Comparison of ENCODE assay signal across 9 mouse cellular contexts in the genomic region with DNA sequence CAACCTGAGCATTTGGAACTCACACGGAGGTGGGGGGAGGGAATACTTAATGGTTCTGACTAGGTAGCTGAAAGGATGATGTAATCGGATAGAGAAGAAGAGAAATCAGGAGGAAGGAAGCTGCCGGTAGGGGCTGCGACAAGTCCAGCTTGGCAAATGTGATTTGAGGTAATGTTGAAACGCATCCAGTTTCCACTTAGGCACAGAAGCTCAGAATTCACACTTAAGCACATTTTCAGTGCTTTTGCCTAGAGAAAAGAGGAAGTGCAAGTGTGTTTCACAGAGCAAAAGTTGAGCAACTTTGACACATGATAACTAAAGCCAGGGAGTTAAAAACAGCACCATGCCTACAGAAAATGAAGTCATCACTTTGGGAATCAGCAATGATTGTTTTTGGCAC. TPM values are rescaled to one million over a fixed set of nuclear protein-coding genes. Genes with fewer than 3 reads are reported as not detected.
A peak's percentile ranks its signal among the peaks of the same experiment; 100 is the strongest.
DNase-seq lines count a peak whose midpoint lies in the region; ATAC-seq and TF ChIP-seq lines count a peak whose summit lies in the region.
"Had no signal": no experiment of that assay in that cellular context is flagged by ENCODE, and none has a peak within 500 bp of the region (broad histone marks: within the 10 kb centered on the region; RNA-seq: fewer than 3 reads in every experiment).

No protein-coding gene starts in this region.

- H3K36me3 ChIP-seq in erythroblast, embryonic 14.5 days (ENCODE audit: control insufficient read depth): peaks cover 100% of the 10 kb centered on the region

- peaks cover 97% of the 10 kb centered on the region for H3K4me1 ChIP-seq in erythroblast, embryonic 14.5 days (ENCODE audit: control insufficient read depth)
- H3K4me1 ChIP-seq in bone marrow macrophage, adult 2 months (ENCODE audit: control insufficient read depth, insufficient read depth, low read length): peaks cover 77% of the 10 kb centered on the region

- peak; percentile 44 for DNase-seq in layer of hippocampus, adult 9-10 months (ENCODE audit: low spot score)
- no peak for DNase-seq in layer of hippocampus, postnatal 25 days (ENCODE audit: extremely low spot score in 1 of 2, low spot score in 1 of 2)
- DNase-seq in lung, postnatal 4 days: peak; percentile 41
- no peak for DNase-seq in thymus, postnatal 10 days (ENCODE audit: low spot score in 2 of 2)
- DNase-seq in adrenal gland, postnatal 4 days (ENCODE audit: low spot score in 2 of 2): no peak

- TF ChIP-seq CTCF in bone marrow macrophage, adult 2 months (IDR thresholded peaks at IDR 0.05; ENCODE audit: low read depth, low read length): no peak

- no peak for ATAC-seq in erythroblast, adult 5-6 weeks (replicated peaks; ENCODE audit: low FRiP score, poor library complexity, severe bottlenecking)

- no peak for TF ChIP-seq POLR2A in bone marrow macrophage, adult 2 months (IDR thresholded peaks at IDR 0.05; ENCODE audit: borderline replicate concordance, low read depth, low read length)

- no peaks in the 10 kb centered on the region for H3K9me3 ChIP-seq in erythroblast, embryonic 14.5 days (ENCODE audit: control insufficient read depth, low read length)

- H3K27me3 ChIP-seq in erythroblast, embryonic 14.5 days (ENCODE audit: control insufficient read depth): no peaks in the 10 kb centered on the region

- H3K4me3 ChIP-seq in erythroblast, embryonic 14.5 days (replicated peaks): peak overlapping the region; percentile 7
- peak overlapping the region; percentile 0; the same call in 1 of the 2 replicates for H3K4me3 ChIP-seq in bone marrow macrophage, adult 2 months (ENCODE audit: insufficient read depth, low read length)

- H3K27ac ChIP-seq in bone marrow macrophage, adult 2 months (ENCODE audit: insufficient read depth, low read depth, low read length): peak overlapping the region; percentile 98

RNA-seq across cellular contexts. Expression of a gene that starts 8.4 kb away (rescaled TPM):
- polyA plus RNA-seq in erythroblast, embryonic 14.5 days (2012): 7.1 and 8.0 TPM in 2 replicates
- 31.8 and 64.2 TPM in 2 replicates for total RNA-seq in erythroblast, adult 5-6 weeks (2015; ENCODE audit: low replicate concordance)
- total RNA-seq in erythroblast, adult 5-6 weeks (2017; ENCODE audit: low replicate concordance): 85.6 and 115 TPM in 2 replicates
- total RNA-seq in layer of hippocampus, postnatal 25 days (2021): 10 to 100 TPM; 39.5 to 53.9 TPM
- polyA plus RNA-seq in bone marrow macrophage, adult 2 months (2012; ENCODE audit: insufficient read depth, insufficient read length, missing spikeins): 138 and 149 TPM in 2 replicates
- 10 to 100 TPM; 52.7 to 59.0 TPM for total RNA-seq in adrenal gland, postnatal 4 days (2021)

RNA-seq across cellular contexts. Expression of a gene that starts 19.5 kb away (rescaled TPM):
- 0.55 and 1.0 TPM in 2 replicates for polyA plus RNA-seq in erythroblast, embryonic 14.5 days (2012)
- total RNA-seq in erythroblast, adult 5-6 weeks (2015; ENCODE audit: low replicate concordance): 2.5 and 3.8 TPM in 2 replicates
- 4.6 and 4.7 TPM in 2 replicates for total RNA-seq in erythroblast, adult 5-6 weeks (2017; ENCODE audit: low replicate concordance)
- total RNA-seq in layer of hippocampus, postnatal 25 days (2021): 1 to 10 TPM; 5.1 to 5.3 TPM
- 25.3 and 27.5 TPM in 2 replicates for polyA plus RNA-seq in bone marrow macrophage, adult 2 months (2012; ENCODE audit: insufficient read depth, insufficient read length, missing spikeins)
- 10 to 100 TPM; 17.5 to 20.4 TPM for total RNA-seq in adrenal gland, postnatal 4 days (2021)

RNA-seq across cellular contexts. Expression of a gene that starts 36.8 kb away (rescaled TPM):
- polyA plus RNA-seq in erythroblast, embryonic 14.5 days (2012): 0.02 TPM in 1 of 2 replicates, not detected in the other
- not detected in 2 replicates for total RNA-seq in erythroblast, adult 5-6 weeks (2015; ENCODE audit: low replicate concordance)
- total RNA-seq in erythroblast, adult 5-6 weeks (2017; ENCODE audit: low replicate concordance): not detected in 2 replicates
- under 1 TPM in 1 of 2 experiments, not detected in 1; 0.22 TPM for total RNA-seq in layer of hippocampus, postnatal 25 days (2021)
- not detected in 2 replicates for polyA plus RNA-seq in bone marrow macrophage, adult 2 months (2012; ENCODE audit: insufficient read depth, insufficient read length, missing spikeins)
- total RNA-seq in adrenal gland, postnatal 4 days (2021): not detected
- polyA plus RNA-seq: midbrain, embryonic 11.5 days had no signal

RNA-seq across cellular contexts. Expression of a gene that starts 43.1 kb away (rescaled TPM):
- not detected in 2 replicates for polyA plus RNA-seq in erythroblast, embryonic 14.5 days (2012)
- total RNA-seq in erythroblast, adult 5-6 weeks (2015; ENCODE audit: low replicate concordance): not detected in 2 replicates
- not detected in 2 replicates for total RNA-seq in erythroblast, adult 5-6 weeks (2017; ENCODE audit: low replicate concordance)
- under 1 TPM in 1 of 2 experiments, not detected in 1; 0.22 TPM for total RNA-seq in layer of hippocampus, postnatal 25 days (2021)
- polyA plus RNA-seq in bone marrow macrophage, adult 2 months (2012; ENCODE audit: insufficient read depth, insufficient read length, missing spikeins): not detected in 2 replicates
- not detected for total RNA-seq in adrenal gland, postnatal 4 days (2021)

Comparison
In these comparisons a context has a peak if more than half of its experiments do, and no peak if none do; other contexts are left out.
1. DNase-seq: peak in layer of hippocampus, adult 9-10 months (single experiment) and lung, postnatal 4 days (2 of 2); none in layer of hippocampus, postnatal 25 days (0 of 2), thymus, postnatal 10 days (0 of 2) and adrenal gland, postnatal 4 days (0 of 2).